Mouse (Mus musculus) testis, adult 2 months (tissue): ENCODE data around the gene Ltbp4.

Experiments used
- CTCF ChIP-seq: fragments of 200-500 bp; IDR thresholded peaks from 2 replicates; pipeline ENCODE4 v1.5.1; 2012; ENCODE audit warnings: low read depth, mild to moderate bottlenecking, inconsistent platforms, low read length, moderate library complexity; ENCODE audit not compliant: control insufficient read depth, insufficient read depth, insufficient replicate concordance
- POLR2A ChIP-seq: fragments of 200-500 bp; IDR thresholded peaks from 2 replicates; pipeline ENCODE4 v1.6.1; 2012; ENCODE audit warnings: low read depth, mild to moderate bottlenecking, inconsistent platforms, low read length, moderate library complexity; ENCODE audit not compliant: control insufficient read depth

GRCm38 (mm10) chr7:27281717-27282116 lies 55.8 kb downstream of the Ltbp4 start:
- TF ChIP-seq CTCF (no peak), POLR2A (no peak)
